Mouse (Mus musculus): ENCODE results near the gene Olfr554.
"Not testable (repeated sequence)": the region's sequence is repeated elsewhere in the genome, so short reads cannot be mapped to it uniquely, and the experiment has no call there.

DNA sequence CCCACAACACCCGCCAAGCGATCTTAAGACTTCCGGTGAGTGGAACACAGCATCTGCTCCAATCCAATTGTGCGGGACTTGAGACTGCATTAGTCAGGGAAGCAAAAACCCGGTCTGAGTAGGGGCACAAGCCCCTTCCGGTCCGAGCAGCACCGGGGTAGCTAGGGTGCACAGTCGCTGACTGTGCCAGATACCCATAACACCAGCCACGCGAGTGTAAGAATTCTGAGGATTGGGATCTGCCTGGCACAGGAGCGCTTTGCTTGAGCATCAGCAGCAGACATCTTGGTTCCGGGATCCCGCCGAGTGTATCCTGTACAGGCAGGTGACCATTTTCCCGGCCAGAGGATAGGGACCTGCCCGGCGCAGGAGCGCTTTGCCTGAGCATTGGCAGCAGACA lies 17.9 kb upstream of the Olfr554 start:
- TF ChIP-seq MYOD1 (IDR thresholded peaks at IDR 0.05; ENCODE audit: control insufficient read depth, insufficient read length, low read depth); MAX (IDR thresholded peaks at IDR 0.05); CTCF (IDR thresholded peaks at IDR 0.05; ENCODE audit: control insufficient read depth, insufficient read depth, insufficient read length); MYOG (IDR thresholded peaks at IDR 0.05; ENCODE audit: control insufficient read depth, extremely low read depth, insufficient read length); USF1 (IDR thresholded peaks at IDR 0.05; ENCODE audit: low read depth); CEBPB (IDR thresholded peaks at IDR 0.05; ENCODE audit: low read depth); FOSL1 (IDR thresholded peaks at IDR 0.05; ENCODE audit: insufficient read depth, low read length, poor library complexity, severe bottlenecking): not testable (repeated sequence)
